Mouse (Mus musculus): ENCODE data around the gene Nubp2.

- TF ChIP-seq POLR2A (IDR thresholded peaks at IDR 0.05; ENCODE audit: control insufficient read depth, extremely low read depth, insufficient read depth, low read length, poor library complexity) (no peak), CTCF (IDR thresholded peaks at IDR 0.05; ENCODE audit: borderline replicate concordance, control insufficient read depth, extremely low read depth, insufficient read depth, low read length, poor library complexity) (no peak)
These were observed 5.2 kb upstream of the Nubp2 start for GRCm38 (mm10) chr17:24891321-24891720.

Data from thymus, adult 2 months (tissue).